Mouse (Mus musculus): ENCODE measurements around the gene Cacng8. TPM values are rescaled to one million over a fixed set of nuclear protein-coding genes. Genes with fewer than 3 reads are reported as not detected.

Gene Cacng8
- polyA plus RNA-seq, 1 experiment from 2014 or later, result 2.5 TPM

GRCm38 (mm10) chr7:3447026-3447425, 56.5 kb downstream of the Cacng8 start:
- no peak overlapping the region for H3K4me2 ChIP-seq (ENCODE audit: low read length)
- no peak for ATAC-seq (replicated peaks; ENCODE audit: low FRiP score, low TSS enrichment, low read depth)
- H3K27ac ChIP-seq (ENCODE audit: low read depth), result no peak overlapping the region
- WGBS, result 81% methylated on average over 4 of the region's 4 CpGs
- no peaks in the 10 kb centered on the region for H3K27me3 ChIP-seq (replicated peaks; ENCODE audit: control insufficient read depth, insufficient read depth, low read length)
- no peak overlapping the region for H3K9ac ChIP-seq (ENCODE audit: low read length)
- DNase-seq (ENCODE audit: low spot score), result no peak
- no peaks in the 10 kb centered on the region for H3K9me3 ChIP-seq (ENCODE audit: control insufficient read depth, low read length)
- no peaks in the 10 kb centered on the region for H3K4me1 ChIP-seq (replicated peaks; ENCODE audit: control insufficient read depth, insufficient read depth, low read length)
- no peak overlapping the region for H3K4me3 ChIP-seq (ENCODE audit: low read depth, low read length)
- H3K36me3 ChIP-seq (ENCODE audit: control insufficient read depth, insufficient read depth, low read length), result no peaks in the 10 kb centered on the region

GRCm38 (mm10) chr7:3448737-3449454, 58.4 kb downstream of the Cacng8 start:
- Histone ChIP-seq H3K4me3 (ENCODE audit: low read depth, low read length) (no peak overlapping the region), H3K4me2 (ENCODE audit: low read length) (no peak overlapping the region), H3K9ac (ENCODE audit: low read length) (no peak overlapping the region), H3K9me3 (ENCODE audit: control insufficient read depth, low read length) (no peaks in the 10 kb centered on the region), H3K27me3 (replicated peaks; ENCODE audit: control insufficient read depth, insufficient read depth, low read length) (no peaks in the 10 kb centered on the region), H3K4me1 (replicated peaks; ENCODE audit: control insufficient read depth, insufficient read depth, low read length) (no peaks in the 10 kb centered on the region), H3K27ac (ENCODE audit: low read depth) (no peak overlapping the region), H3K36me3 (ENCODE audit: control insufficient read depth, insufficient read depth, low read length) (no peaks in the 10 kb centered on the region)
- ATAC-seq (replicated peaks; ENCODE audit: low FRiP score, low TSS enrichment, low read depth) (peak; percentile 15; the same call in 1 of the 2 replicates), DNase-seq (ENCODE audit: low spot score) (peak; percentile 90)
- WGBS, result 23% methylated on average over 15 of the region's 15 CpGs

DNA sequence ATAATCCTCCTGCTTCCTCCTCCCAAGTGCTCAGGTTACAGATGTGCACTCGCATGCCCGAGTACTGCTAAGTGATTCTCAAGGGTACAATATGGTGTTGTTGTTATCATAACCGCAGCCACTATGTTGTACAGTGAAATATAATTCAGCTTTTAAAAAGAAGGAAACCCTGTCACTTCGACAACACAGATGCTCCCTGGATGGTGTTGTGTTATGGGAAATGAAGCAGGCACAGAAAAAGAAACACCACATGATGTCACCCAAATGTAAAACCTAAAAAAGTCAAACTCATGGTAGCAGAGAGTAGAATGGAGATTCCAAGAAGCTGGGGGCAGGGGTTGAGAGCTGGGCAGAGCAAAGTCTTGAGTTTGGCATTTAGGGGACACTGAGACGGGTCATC, 60.2 kb downstream of the Cacng8 start:
- WGBS, result 63% methylated on average over 5 of the region's 5 CpGs

DNA sequence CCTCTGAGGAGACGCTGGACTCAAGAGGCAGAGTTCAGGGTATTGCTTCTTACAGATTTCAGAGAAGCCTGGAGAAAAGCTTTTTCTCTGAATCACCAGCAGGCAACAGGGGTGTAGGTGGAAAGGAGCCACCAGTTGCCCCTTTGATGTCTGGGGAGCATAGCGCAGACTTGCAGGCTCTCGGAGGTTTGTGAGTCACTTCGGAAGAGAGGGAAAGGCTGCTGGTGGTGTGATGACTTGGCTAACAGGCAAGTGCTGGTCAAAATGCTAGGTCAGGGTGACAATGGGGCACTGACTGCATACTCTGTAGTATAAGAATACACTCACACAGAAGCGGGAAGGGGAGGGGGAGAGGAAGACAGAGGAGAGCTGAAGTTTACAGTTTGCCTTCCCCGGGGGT, 60.7 kb downstream of the Cacng8 start:
- H3K27ac ChIP-seq (ENCODE audit: low read depth), result no peak overlapping the region
- H3K27me3 ChIP-seq (replicated peaks; ENCODE audit: control insufficient read depth, insufficient read depth, low read length), result no peaks in the 10 kb centered on the region
- H3K4me3 ChIP-seq (ENCODE audit: low read depth, low read length), result no peak overlapping the region
- H3K9ac ChIP-seq (ENCODE audit: low read length), result no peak overlapping the region
- ATAC-seq (replicated peaks; ENCODE audit: low FRiP score, low TSS enrichment, low read depth), result no peak
- H3K4me2 ChIP-seq (ENCODE audit: low read length), result no peak overlapping the region
- no peaks in the 10 kb centered on the region for H3K9me3 ChIP-seq (ENCODE audit: control insufficient read depth, low read length)
- no peaks in the 10 kb centered on the region for H3K36me3 ChIP-seq (ENCODE audit: control insufficient read depth, insufficient read depth, low read length)
- no peaks in the 10 kb centered on the region for H3K4me1 ChIP-seq (replicated peaks; ENCODE audit: control insufficient read depth, insufficient read depth, low read length)
- DNase-seq (ENCODE audit: low spot score), result no peak
- 23% methylated on average over 6 of the region's 6 CpGs for WGBS

More for the DNA sequence above, 60.2 kb downstream of the Cacng8 start:
- H3K27ac ChIP-seq (ENCODE audit: low read depth), result no peak overlapping the region
- H3K4me1 ChIP-seq (replicated peaks; ENCODE audit: control insufficient read depth, insufficient read depth, low read length), result no peaks in the 10 kb centered on the region
- DNase-seq (ENCODE audit: low spot score) (no peak), ATAC-seq (replicated peaks; ENCODE audit: low FRiP score, low TSS enrichment, low read depth) (no peak)
- no peak overlapping the region for H3K4me2 ChIP-seq (ENCODE audit: low read length)
- no peak overlapping the region for H3K9ac ChIP-seq (ENCODE audit: low read length)
- no peaks in the 10 kb centered on the region for H3K9me3 ChIP-seq (ENCODE audit: control insufficient read depth, low read length)
- H3K27me3 ChIP-seq (replicated peaks; ENCODE audit: control insufficient read depth, insufficient read depth, low read length), result no peaks in the 10 kb centered on the region
- no peaks in the 10 kb centered on the region for H3K36me3 ChIP-seq (ENCODE audit: control insufficient read depth, insufficient read depth, low read length)
- no peak overlapping the region for H3K4me3 ChIP-seq (ENCODE audit: low read depth, low read length)

- no peaks in the 10 kb centered on the region for H3K9me3 ChIP-seq (ENCODE audit: control insufficient read depth, low read length)
- H3K4me2 ChIP-seq (ENCODE audit: low read length), result no peak overlapping the region
- H3K27ac ChIP-seq (ENCODE audit: low read depth), result no peak overlapping the region
- no peaks in the 10 kb centered on the region for H3K36me3 ChIP-seq (ENCODE audit: control insufficient read depth, insufficient read depth, low read length)
- no peaks in the 10 kb centered on the region for H3K4me1 ChIP-seq (replicated peaks; ENCODE audit: control insufficient read depth, insufficient read depth, low read length)
- H3K27me3 ChIP-seq (replicated peaks; ENCODE audit: control insufficient read depth, insufficient read depth, low read length), result no peaks in the 10 kb centered on the region
- no peak overlapping the region for H3K9ac ChIP-seq (ENCODE audit: low read length)
- no peak for DNase-seq (ENCODE audit: low spot score)
- 49% methylated on average over 12 of the region's 12 CpGs for WGBS
- H3K4me3 ChIP-seq (ENCODE audit: low read depth, low read length), result no peak overlapping the region
- ATAC-seq (replicated peaks; ENCODE audit: low FRiP score, low TSS enrichment, low read depth), result no peak
Observed at GRCm38 (mm10) chr7:3452821-3453485, 62.5 kb downstream of the Cacng8 start.

DNA sequence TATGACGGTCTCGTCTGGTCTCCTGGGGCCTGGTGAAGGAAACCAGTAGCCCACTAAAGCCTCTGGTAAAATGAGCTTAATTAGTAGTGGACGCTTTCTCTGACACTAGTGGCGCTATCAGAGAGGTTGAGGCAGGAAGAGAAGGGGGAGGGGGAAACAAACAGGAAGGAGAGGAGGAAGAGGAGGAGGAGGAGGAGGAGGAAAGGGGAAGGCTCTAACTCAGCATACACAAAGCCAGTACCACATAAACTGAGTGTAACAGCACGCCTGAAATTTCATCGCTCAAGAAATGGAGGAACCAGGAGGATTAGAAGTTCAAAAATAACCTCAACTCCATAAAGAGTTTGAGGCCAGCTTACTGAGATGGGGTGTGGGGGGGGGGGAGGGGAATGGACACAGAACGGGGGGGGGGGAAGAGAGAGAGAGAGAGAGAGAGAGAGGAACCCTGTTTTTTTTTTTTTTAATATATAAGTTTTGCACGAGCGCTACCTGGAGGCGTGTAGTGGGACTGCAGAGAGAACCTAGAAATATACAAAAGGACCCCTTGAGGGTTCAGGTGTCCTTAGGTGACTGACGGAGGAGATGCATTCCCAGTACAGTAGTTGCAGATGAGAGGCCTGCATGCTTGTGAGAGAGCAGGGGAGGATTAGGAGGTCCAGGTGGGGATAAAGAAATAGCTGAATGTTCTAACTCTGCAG, 63.2 kb downstream of the Cacng8 start:
- no peak overlapping the region for H3K4me3 ChIP-seq (ENCODE audit: low read depth, low read length)
- no peak for ATAC-seq (replicated peaks; ENCODE audit: low FRiP score, low TSS enrichment, low read depth)
- H3K9me3 ChIP-seq (ENCODE audit: control insufficient read depth, low read length), result no peaks in the 10 kb centered on the region
- no peaks in the 10 kb centered on the region for H3K27me3 ChIP-seq (replicated peaks; ENCODE audit: control insufficient read depth, insufficient read depth, low read length)
- 52% methylated on average over 10 of the region's 11 CpGs for WGBS
- no peaks in the 10 kb centered on the region for H3K36me3 ChIP-seq (ENCODE audit: control insufficient read depth, insufficient read depth, low read length)
- no peak overlapping the region for H3K9ac ChIP-seq (ENCODE audit: low read length)
- H3K4me1 ChIP-seq (replicated peaks; ENCODE audit: control insufficient read depth, insufficient read depth, low read length), result no peaks in the 10 kb centered on the region
- H3K27ac ChIP-seq (ENCODE audit: low read depth), result no peak overlapping the region
- no peak for DNase-seq (ENCODE audit: low spot score)
- H3K4me2 ChIP-seq (ENCODE audit: low read length), result no peak overlapping the region

DNA sequence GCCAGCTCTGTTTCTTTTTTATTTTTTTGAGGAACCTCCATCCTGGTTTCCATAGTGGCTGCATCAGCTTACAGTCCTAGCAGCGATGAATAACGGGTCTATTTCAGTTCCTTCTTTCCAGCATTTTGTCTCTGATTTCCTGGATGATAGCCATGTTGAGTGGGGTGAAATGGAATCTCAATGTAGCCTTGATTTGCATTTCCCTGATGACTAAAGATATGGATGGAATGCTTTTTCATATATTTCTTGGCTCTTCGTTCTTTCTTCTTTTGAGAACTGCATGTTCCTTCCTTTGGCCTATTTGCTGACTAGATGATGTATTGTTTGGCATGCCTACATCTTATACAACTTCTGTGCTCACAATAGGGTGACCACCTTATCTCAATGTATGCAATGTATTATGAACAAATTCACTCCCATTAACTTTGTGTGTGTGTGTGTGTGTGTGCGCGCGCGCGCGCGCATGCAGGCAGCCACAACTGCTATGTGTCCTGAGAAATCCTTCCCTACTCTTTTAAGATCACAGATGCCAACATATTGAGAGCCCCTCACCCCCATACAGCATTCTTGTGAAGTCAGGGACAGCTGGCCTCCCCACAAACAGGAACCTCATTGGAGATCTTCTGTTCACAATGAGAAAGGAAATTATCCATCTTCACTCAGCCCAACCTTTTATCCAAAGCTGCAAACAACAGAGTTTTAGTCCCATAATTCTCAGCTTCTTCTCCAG, 66.8 kb downstream of the Cacng8 start:
- H3K4me3 ChIP-seq (ENCODE audit: low read depth, low read length), result no peak overlapping the region
- H3K4me1 ChIP-seq (replicated peaks; ENCODE audit: control insufficient read depth, insufficient read depth, low read length), result no peaks in the 10 kb centered on the region
- H3K36me3 ChIP-seq (ENCODE audit: control insufficient read depth, insufficient read depth, low read length), result no peaks in the 10 kb centered on the region
- WGBS, result 90% methylated on average over 10 of the region's 10 CpGs
- H3K9me3 ChIP-seq (ENCODE audit: control insufficient read depth, low read length), result no peaks in the 10 kb centered on the region
- H3K27ac ChIP-seq (ENCODE audit: low read depth), result 0 out of 2 replicates have a peak overlapping the region, but pooled peaks have one; percentile 29
- DNase-seq (ENCODE audit: low spot score), result no peak
- ATAC-seq (replicated peaks; ENCODE audit: low FRiP score, low TSS enrichment, low read depth), result no peak
- H3K27me3 ChIP-seq (replicated peaks; ENCODE audit: control insufficient read depth, insufficient read depth, low read length), result no peaks in the 10 kb centered on the region
- no peak overlapping the region for H3K9ac ChIP-seq (ENCODE audit: low read length)
- no peak overlapping the region for H3K4me2 ChIP-seq (ENCODE audit: low read length)

DNA sequence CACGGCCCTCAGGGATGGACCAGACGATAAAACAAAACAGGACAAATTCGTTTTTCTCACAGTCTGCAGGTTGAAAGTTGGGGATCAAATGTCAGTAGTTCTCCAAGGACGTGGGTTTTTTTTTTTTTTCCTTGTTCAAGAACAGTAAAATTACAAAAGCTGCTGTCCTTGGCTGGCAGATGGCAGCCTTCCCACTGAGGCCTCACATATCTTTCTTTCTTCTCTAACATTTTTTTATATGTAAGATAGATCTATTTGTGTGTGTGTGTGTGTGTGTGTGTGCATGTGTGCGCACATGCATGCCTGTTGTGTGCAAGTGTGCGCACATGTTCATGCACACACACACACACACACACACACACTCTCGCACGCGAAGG, 67.3 kb downstream of the Cacng8 start:
- H3K4me2 ChIP-seq (ENCODE audit: low read length), result no peak overlapping the region
- no peak overlapping the region for H3K9ac ChIP-seq (ENCODE audit: low read length)
- H3K4me1 ChIP-seq (replicated peaks; ENCODE audit: control insufficient read depth, insufficient read depth, low read length), result no peaks in the 10 kb centered on the region
- H3K27me3 ChIP-seq (replicated peaks; ENCODE audit: control insufficient read depth, insufficient read depth, low read length), result no peaks in the 10 kb centered on the region
- no peaks in the 10 kb centered on the region for H3K36me3 ChIP-seq (ENCODE audit: control insufficient read depth, insufficient read depth, low read length)
- ATAC-seq (replicated peaks; ENCODE audit: low FRiP score, low TSS enrichment, low read depth), result no peak
- 0 out of 2 replicates have a peak overlapping the region, but pooled peaks have one; percentile 29 for H3K27ac ChIP-seq (ENCODE audit: low read depth)
- WGBS, result 66% methylated on average over 9 of the region's 9 CpGs
- H3K4me3 ChIP-seq (ENCODE audit: low read depth, low read length), result no peak overlapping the region
- no peak for DNase-seq (ENCODE audit: low spot score)
- H3K9me3 ChIP-seq (ENCODE audit: control insufficient read depth, low read length), result no peaks in the 10 kb centered on the region
